Mouse (Mus musculus): Measurements from ENCODE around the gene Olfr924. TPM values are rescaled to one million over a fixed set of nuclear protein-coding genes. Genes with fewer than 3 reads are reported as not detected.
"Not testable (repeated sequence)": the region's sequence is repeated elsewhere in the genome, so short reads cannot be mapped to it uniquely, and the experiment has no call there.

Olfr924 gene
- total RNA-seq (2022): not detected

GRCm38 (mm10) chr9:38844149-38844548 is at the start of gene Olfr924:
Olfr924 (plus strand) TSS chr9:38844449.
- no peak for DNase-seq (ENCODE audit: low spot score in 2 of 2)

- DNase-seq (ENCODE audit: low spot score in 2 of 2): no peak
These were observed 38.6 kb upstream of the Olfr924 start for GRCm38 (mm10) chr9:38805696-38806095.

GRCm38 (mm10) chr9:38814314-38814713 is 29.9 kb upstream of the Olfr924 start, which contains the start of gene Olfr922:
Olfr922 (plus strand) TSS chr9:38814614.
- DNase-seq (ENCODE audit: low spot score in 2 of 2): no peak

GRCm38 (mm10) chr9:38815458-38815986 is 28.7 kb upstream of the Olfr924 start:
- DNase-seq (ENCODE audit: low spot score in 2 of 2): no peak

GRCm38 (mm10) chr9:38826245-38826644 is 18.0 kb upstream of the Olfr924 start, which contains the start of gene Olfr923:
Olfr923 (plus strand) TSS chr9:38826545.
- DNase-seq (ENCODE audit: low spot score in 2 of 2): no peak

GRCm38 (mm10) chr9:38833027-38833426 is 11.2 kb upstream of the Olfr924 start:
- no peak for DNase-seq (ENCODE audit: low spot score in 2 of 2)

GRCm38 (mm10) chr9:38854760-38855159 is 10.5 kb downstream of the Olfr924 start, which contains the start of gene Olfr26:
Olfr26 (plus strand) TSS chr9:38855060.
- no peak for DNase-seq (ENCODE audit: low spot score in 2 of 2)

GRCm38 (mm10) chr9:38874880-38875279 is 30.6 kb downstream of the Olfr924 start:
- not testable (repeated sequence) for DNase-seq (ENCODE audit: low spot score in 2 of 2)

GRCm38 (mm10) chr9:38876826-38877225 is 32.6 kb downstream of the Olfr924 start, which contains the start of gene Olfr926:
Olfr926 (plus strand) TSS chr9:38877126.
- no peak for DNase-seq (ENCODE audit: low spot score in 2 of 2)

Other genes starting within 250 kb of the Olfr924 start
- gene Olfr914, start 239.3 kb upstream of the Olfr924 start, total RNA-seq (2022): not detected
- gene Olfr916, start 184.6 kb upstream of the Olfr924 start, total RNA-seq (2022): not detected
- gene Olfr917, start 178.6 kb upstream of the Olfr924 start, total RNA-seq (2022): not detected
- not detected for gene Olfr918, start 169.8 kb upstream of the Olfr924 start, total RNA-seq (2022)
- gene Olfr919, start 140.8 kb upstream of the Olfr924 start, total RNA-seq (2022): not detected
- gene Vwa5a, start 126.2 kb upstream of the Olfr924 start, total RNA-seq (2022): 10 to 100 TPM; 12.3 to 17.5 (median 16.3) TPM
- gene Olfr920, start 92.2 kb upstream of the Olfr924 start, total RNA-seq (2022): under 1 TPM; 0.07 to 0.17 (median 0.09) TPM
- not detected for gene Olfr921, start 71.4 kb upstream of the Olfr924 start, total RNA-seq (2022)
- gene Olfr922, start 29.8 kb upstream of the Olfr924 start, total RNA-seq (2022): not detected
- not detected for gene Olfr923, start 17.9 kb upstream of the Olfr924 start, total RNA-seq (2022)
- gene Olfr26, start 10.6 kb downstream of the Olfr924 start, total RNA-seq (2022): not detected
- gene Olfr926, start 32.7 kb downstream of the Olfr924 start, total RNA-seq (2022): not detected
- not detected for gene Olfr930, start 85.4 kb downstream of the Olfr924 start, total RNA-seq (2022)
- not detected for gene Olfr933, start 127.9 kb downstream of the Olfr924 start, total RNA-seq (2022)
- not detected for gene Olfr934, start 143.9 kb downstream of the Olfr924 start, total RNA-seq (2022)
- not detected for gene Olfr935, start 155.2 kb downstream of the Olfr924 start, total RNA-seq (2022)
- not detected for gene Olfr146, start 178.9 kb downstream of the Olfr924 start, total RNA-seq (2022)
- gene Olfr937, start 220.5 kb downstream of the Olfr924 start, total RNA-seq (2022): not detected
- gene Olfr938, start 234.4 kb downstream of the Olfr924 start, total RNA-seq (2022): not detected

Measured in left cerebral cortex, adult 8-10 months (tissue).